10 mouse cellular contexts compared by ENCODE assay signal in the genomic region with DNA sequence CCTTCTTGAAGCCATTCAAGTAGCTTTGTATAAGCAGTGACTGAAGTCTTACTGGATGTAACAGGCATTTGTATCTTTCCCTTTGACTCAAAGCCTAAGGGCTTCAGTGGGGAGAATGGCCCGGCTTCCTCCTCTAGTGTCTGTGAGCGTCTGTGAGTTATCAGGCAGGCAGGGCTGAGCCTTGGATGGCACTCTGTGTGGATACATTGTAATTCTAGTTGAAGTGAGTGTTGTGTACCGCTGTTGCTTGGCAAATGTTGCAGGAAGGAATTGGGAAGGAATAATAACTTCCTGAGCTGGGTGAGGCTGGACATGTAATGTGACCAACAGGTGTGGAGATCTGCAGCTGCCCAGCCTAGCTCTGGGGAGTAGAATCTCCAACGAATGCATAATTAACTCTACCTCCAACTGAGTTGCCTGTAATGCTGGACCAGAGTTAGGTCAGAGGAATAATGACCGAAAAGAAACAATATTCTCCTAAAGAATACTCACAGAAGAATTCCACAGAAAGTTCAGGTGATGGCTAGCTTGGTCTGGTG.
"Had no signal": no experiment of that assay in that cellular context is flagged by ENCODE, and none has a peak within 500 bp of the region (broad histone marks: within the 10 kb centered on the region; RNA-seq: fewer than 3 reads in every experiment).

No protein-coding gene starts in this region.

- H3K27me3 ChIP-seq: limb, embryonic 13.5 days had no signal

- H3K27ac ChIP-seq: limb, embryonic 13.5 days; liver, embryonic 14.5 days; midbrain, embryonic 13.5 days; neural tube, embryonic 13.5 days had no signal

- H3K9ac ChIP-seq: limb, embryonic 13.5 days; liver, embryonic 14.5 days; midbrain, embryonic 13.5 days; neural tube, embryonic 13.5 days had no signal

- H3K36me3 ChIP-seq: limb, embryonic 13.5 days; midbrain, embryonic 13.5 days; neural tube, embryonic 13.5 days had no signal

- ATAC-seq: intestine, embryonic 16.5 days; midbrain, embryonic 13.5 days had no signal

- H3K4me3 ChIP-seq: limb, embryonic 13.5 days; midbrain, embryonic 13.5 days; neural tube, embryonic 13.5 days had no signal

- H3K9me3 ChIP-seq: limb, embryonic 13.5 days; midbrain, embryonic 13.5 days; neural tube, embryonic 13.5 days had no signal

- DNase-seq: lung, adult 18-20 months; retina, postnatal 1 day; right cerebral cortex, postnatal 4 days; spleen, adult 18-20 months; thymus, postnatal 36 days had no signal

- H3K4me2 ChIP-seq: limb, embryonic 13.5 days; midbrain, embryonic 13.5 days; neural tube, embryonic 13.5 days had no signal
